Mouse (Mus musculus) inflammation-experienced regulatory T-cells (primary cell): ENCODE results near the gene Dmrt1. TPM values are rescaled to one million over a fixed set of nuclear protein-coding genes. Genes with fewer than 3 reads are reported as not detected.

Experiments
- polyA plus RNA-seq, 2 experiments: library from polyadenylated mRNA; unstranded; fragments of 100-300 nt; shearing (Covaris generic); gene quantifications; one replicate each; pipeline ENCODE4 v1.2.1; 2017

The Dmrt1 gene
- under 1 TPM in 1 of 2 experiments, not detected in 1; 0.32 TPM for polyA plus RNA-seq

GRCm38 (mm10) chr19:25505360-25506196, at the start of gene Dmrt1:
TSS of gene Dmrt1 (plus strand) at chr19:25505618.

DNA sequence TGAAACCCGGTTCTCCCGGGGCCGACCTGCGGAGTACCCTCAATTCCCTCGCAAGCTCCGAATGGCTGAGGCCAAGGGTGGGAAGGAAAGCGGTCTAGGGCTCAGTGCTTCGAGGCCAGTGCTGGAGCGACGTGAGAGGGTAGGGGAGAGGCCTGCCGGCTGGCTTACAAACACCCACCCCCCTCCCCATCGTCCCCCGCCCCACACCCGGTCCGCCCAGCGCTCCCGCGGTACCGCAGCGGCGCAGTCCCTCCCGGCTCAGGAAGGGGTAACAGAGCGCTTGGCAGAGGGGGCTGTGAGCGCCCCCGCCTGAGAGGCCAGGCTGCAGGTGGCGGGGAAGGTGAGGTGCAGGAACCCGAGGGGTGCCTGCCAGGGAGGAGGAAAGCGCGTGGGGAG, 104.6 kb downstream of the Dmrt1 start, which contains the start of gene Dmrt3:
Gene Dmrt3 (plus strand): TSS at position 287 of the 396 bp plus-strand sequence.

Other genes starting within 250 kb of the Dmrt1 start
- gene Dmrt3, start 104.7 kb downstream of the Dmrt1 start, polyA plus RNA-seq = under 1 TPM; 0.22 to 0.27 TPM
- under 1 TPM; 0.28 to 0.35 TPM for gene Dmrt2, start 166.8 kb downstream of the Dmrt1 start, polyA plus RNA-seq